Mouse (Mus musculus): ENCODE data around the gene Idnk. TPM values are rescaled to one million over a fixed set of nuclear protein-coding genes. Genes with fewer than 3 reads are reported as not detected.

Gene Idnk
- polyA plus RNA-seq, 1 experiment from 2014 or later = 31.3 TPM

- no peak overlapping the region for H3K4me2 ChIP-seq (ENCODE audit: low read depth, low read length)
- no peak for DNase-seq (ENCODE audit: low spot score)
- no peak for ATAC-seq (ENCODE audit: low read depth)
- H3K4me1 ChIP-seq (ENCODE audit: control insufficient read depth, insufficient read depth, low read length) = no peaks in the 10 kb centered on the region
- H3K36me3 ChIP-seq (ENCODE audit: control insufficient read depth, insufficient read depth, low read length) = peaks cover 92% of the 10 kb centered on the region
- H3K9ac ChIP-seq (ENCODE audit: low read depth, low read length) = no peak overlapping the region
- H3K4me3 ChIP-seq (ENCODE audit: low read depth, low read length) = no peak overlapping the region
- no peak overlapping the region for H3K27ac ChIP-seq (replicated peaks; ENCODE audit: low read depth, low read length)
- no peaks in the 10 kb centered on the region for H3K27me3 ChIP-seq (replicated peaks; ENCODE audit: control insufficient read depth, insufficient read depth, low read length)
- no peaks in the 10 kb centered on the region for H3K9me3 ChIP-seq (ENCODE audit: control insufficient read depth, low read length)
- 87% methylated on average over 9 of the region's 9 CpGs for WGBS
Observed at GRCm38 (mm10) chr13:58177511-58178208, 20.2 kb downstream of the Idnk start.

- Histone ChIP-seq H3K27ac (replicated peaks; ENCODE audit: low read depth, low read length) (no peak overlapping the region), H3K4me3 (ENCODE audit: low read depth, low read length) (no peak overlapping the region), H3K9ac (ENCODE audit: low read depth, low read length) (no peak overlapping the region), H3K4me1 (ENCODE audit: control insufficient read depth, insufficient read depth, low read length) (no peaks in the 10 kb centered on the region), H3K9me3 (ENCODE audit: control insufficient read depth, low read length) (no peaks in the 10 kb centered on the region), H3K4me2 (ENCODE audit: low read depth, low read length) (no peak overlapping the region), H3K27me3 (replicated peaks; ENCODE audit: control insufficient read depth, insufficient read depth, low read length) (no peaks in the 10 kb centered on the region), H3K36me3 (ENCODE audit: control insufficient read depth, insufficient read depth, low read length) (peaks cover 81% of the 10 kb centered on the region)
- 89% methylated on average over 14 of the region's 14 CpGs for WGBS
- ATAC-seq (ENCODE audit: low read depth) = no peak
- DNase-seq (ENCODE audit: low spot score) = no peak
Observed at GRCm38 (mm10) chr13:58181607-58182551, 24.4 kb downstream of the Idnk start.

GRCm38 (mm10) chr13:58184111-58184510, 26.7 kb downstream of the Idnk start:
- 85% methylated on average over 3 of the region's 3 CpGs for WGBS
- Histone ChIP-seq H3K4me3 (ENCODE audit: low read depth, low read length) (no peak overlapping the region), H3K36me3 (ENCODE audit: control insufficient read depth, insufficient read depth, low read length) (peaks cover 71% of the 10 kb centered on the region)

DNA sequence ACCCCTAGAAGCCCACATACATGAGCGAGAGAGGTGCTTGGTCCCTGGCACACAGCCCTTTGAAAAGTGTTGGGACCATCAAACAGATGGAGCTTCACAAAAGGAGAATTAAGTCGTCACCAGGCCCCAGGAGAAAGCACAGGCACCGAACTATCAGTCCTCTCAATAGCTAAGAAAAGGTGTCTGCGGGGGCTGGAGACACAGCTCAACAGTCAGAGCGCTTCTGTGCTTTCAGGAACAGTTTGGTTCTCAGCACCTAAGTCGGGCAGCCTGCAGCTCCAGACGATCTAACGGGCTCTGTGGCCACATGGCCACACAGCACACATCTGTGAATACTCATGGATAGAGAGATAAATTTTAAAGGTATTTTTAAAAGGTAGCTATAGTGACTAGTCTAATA, 28.8 kb downstream of the Idnk start:
- no peaks in the 10 kb centered on the region for H3K4me1 ChIP-seq (ENCODE audit: control insufficient read depth, insufficient read depth, low read length)
- H3K4me3 ChIP-seq (ENCODE audit: low read depth, low read length) = no peak overlapping the region
- DNase-seq (ENCODE audit: low spot score) (no peak), ATAC-seq (ENCODE audit: low read depth) (no peak)
- 91% methylated on average over 8 of the region's 8 CpGs for WGBS
- no peak overlapping the region for H3K4me2 ChIP-seq (ENCODE audit: low read depth, low read length)
- H3K27me3 ChIP-seq (replicated peaks; ENCODE audit: control insufficient read depth, insufficient read depth, low read length) = no peaks in the 10 kb centered on the region
- H3K36me3 ChIP-seq (ENCODE audit: control insufficient read depth, insufficient read depth, low read length) = peaks cover 70% of the 10 kb centered on the region
- no peak overlapping the region for H3K9ac ChIP-seq (ENCODE audit: low read depth, low read length)
- H3K9me3 ChIP-seq (ENCODE audit: control insufficient read depth, low read length) = no peaks in the 10 kb centered on the region
- no peak overlapping the region for H3K27ac ChIP-seq (replicated peaks; ENCODE audit: low read depth, low read length)

More at GRCm38 (mm10) chr13:58184111-58184510, 26.7 kb downstream of the Idnk start:
- no peak overlapping the region for H3K4me2 ChIP-seq (ENCODE audit: low read depth, low read length)
- no peak overlapping the region for H3K27ac ChIP-seq (replicated peaks; ENCODE audit: low read depth, low read length)
- DNase-seq (ENCODE audit: low spot score) (no peak), ATAC-seq (ENCODE audit: low read depth) (no peak)
- no peaks in the 10 kb centered on the region for H3K27me3 ChIP-seq (replicated peaks; ENCODE audit: control insufficient read depth, insufficient read depth, low read length)
- no peak overlapping the region for H3K9ac ChIP-seq (ENCODE audit: low read depth, low read length)
- H3K4me1 ChIP-seq (ENCODE audit: control insufficient read depth, insufficient read depth, low read length) = no peaks in the 10 kb centered on the region
- H3K9me3 ChIP-seq (ENCODE audit: control insufficient read depth, low read length) = no peaks in the 10 kb centered on the region

DNA sequence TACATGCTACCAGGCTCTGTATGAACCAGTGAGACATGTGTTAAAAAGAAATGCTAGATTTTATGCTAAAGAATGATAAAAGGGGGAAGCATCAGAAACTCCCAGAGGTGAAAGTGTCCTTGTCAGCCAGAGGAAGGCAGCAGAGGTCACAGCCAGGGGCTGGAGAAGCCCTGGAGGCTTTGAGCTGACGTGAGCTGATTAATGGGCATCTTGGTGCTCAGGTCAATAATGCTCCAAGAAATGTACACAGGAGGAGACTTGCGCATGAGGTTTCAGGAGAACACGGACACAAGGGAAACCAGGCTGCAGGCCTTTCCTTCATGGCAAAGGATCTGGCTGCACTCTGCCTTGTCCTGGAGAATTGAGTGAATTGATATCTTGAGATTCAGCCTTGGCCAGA, 30.3 kb downstream of the Idnk start:
- no peak overlapping the region for H3K4me3 ChIP-seq (ENCODE audit: low read depth, low read length)
- no peaks in the 10 kb centered on the region for H3K4me1 ChIP-seq (ENCODE audit: control insufficient read depth, insufficient read depth, low read length)
- no peak for DNase-seq (ENCODE audit: low spot score)
- peaks cover 71% of the 10 kb centered on the region for H3K36me3 ChIP-seq (ENCODE audit: control insufficient read depth, insufficient read depth, low read length)
- no peak overlapping the region for H3K9ac ChIP-seq (ENCODE audit: low read depth, low read length)
- H3K27me3 ChIP-seq (replicated peaks; ENCODE audit: control insufficient read depth, insufficient read depth, low read length) = no peaks in the 10 kb centered on the region
- no peak for ATAC-seq (ENCODE audit: low read depth)
- H3K4me2 ChIP-seq (ENCODE audit: low read depth, low read length) = no peak overlapping the region
- 84% methylated on average over 3 of the region's 3 CpGs for WGBS
- no peaks in the 10 kb centered on the region for H3K9me3 ChIP-seq (ENCODE audit: control insufficient read depth, low read length)
- H3K27ac ChIP-seq (replicated peaks; ENCODE audit: low read depth, low read length) = no peak overlapping the region

- H3K36me3 ChIP-seq (ENCODE audit: control insufficient read depth, insufficient read depth, low read length) = peaks cover 70% of the 10 kb centered on the region
- WGBS = 67% methylated on average over 4 of the region's 4 CpGs
Observed at GRCm38 (mm10) chr13:58188412-58188811, 31.0 kb downstream of the Idnk start.

DNA sequence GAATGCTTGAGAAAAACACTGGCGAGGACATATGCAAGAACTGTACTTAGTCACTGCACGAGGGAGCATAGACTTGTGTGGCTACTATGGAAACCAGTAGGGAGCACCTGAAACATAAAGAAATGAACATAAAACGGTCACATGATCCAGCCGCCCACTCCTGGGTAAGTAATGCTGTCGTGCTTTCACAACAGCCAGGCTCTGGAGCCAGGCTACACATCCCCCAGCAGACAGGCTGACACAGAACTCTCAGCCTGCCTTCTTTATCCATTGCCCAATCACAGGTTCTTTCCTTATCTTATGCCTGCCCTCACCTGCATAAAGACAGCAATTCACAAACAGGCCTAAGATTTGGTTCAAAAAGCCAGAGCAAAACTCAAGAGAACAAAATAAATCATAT, 32.0 kb downstream of the Idnk start:
- WGBS = 81% methylated on average over 5 of the region's 5 CpGs
- no peak for DNase-seq (ENCODE audit: low spot score)
- Histone ChIP-seq H3K27ac (replicated peaks; ENCODE audit: low read depth, low read length) (no peak overlapping the region), H3K4me2 (ENCODE audit: low read depth, low read length) (no peak overlapping the region), H3K27me3 (replicated peaks; ENCODE audit: control insufficient read depth, insufficient read depth, low read length) (no peaks in the 10 kb centered on the region), H3K36me3 (ENCODE audit: control insufficient read depth, insufficient read depth, low read length) (peaks cover 72% of the 10 kb centered on the region), H3K4me3 (ENCODE audit: low read depth, low read length) (no peak overlapping the region), H3K4me1 (ENCODE audit: control insufficient read depth, insufficient read depth, low read length) (no peaks in the 10 kb centered on the region), H3K9ac (ENCODE audit: low read depth, low read length) (no peak overlapping the region), H3K9me3 (ENCODE audit: control insufficient read depth, low read length) (no peaks in the 10 kb centered on the region)
- ATAC-seq (ENCODE audit: low read depth) = no peak

More at GRCm38 (mm10) chr13:58188412-58188811, 31.0 kb downstream of the Idnk start:
- ATAC-seq (ENCODE audit: low read depth) (peak; percentile 75), DNase-seq (ENCODE audit: low spot score) (peak; percentile 81)
- Histone ChIP-seq H3K27ac (replicated peaks; ENCODE audit: low read depth, low read length) (no peak overlapping the region), H3K9ac (ENCODE audit: low read depth, low read length) (no peak overlapping the region), H3K9me3 (ENCODE audit: control insufficient read depth, low read length) (no peaks in the 10 kb centered on the region), H3K4me1 (ENCODE audit: control insufficient read depth, insufficient read depth, low read length) (no peaks in the 10 kb centered on the region), H3K27me3 (replicated peaks; ENCODE audit: control insufficient read depth, insufficient read depth, low read length) (no peaks in the 10 kb centered on the region), H3K4me2 (ENCODE audit: low read depth, low read length) (no peak overlapping the region), H3K4me3 (ENCODE audit: low read depth, low read length) (no peak overlapping the region)

- Histone ChIP-seq H3K4me1 (ENCODE audit: control insufficient read depth, insufficient read depth, low read length) (no peaks in the 10 kb centered on the region), H3K4me2 (ENCODE audit: low read depth, low read length) (no peak overlapping the region), H3K27ac (replicated peaks; ENCODE audit: low read depth, low read length) (no peak overlapping the region), H3K9ac (ENCODE audit: low read depth, low read length) (no peak overlapping the region), H3K9me3 (ENCODE audit: control insufficient read depth, low read length) (no peaks in the 10 kb centered on the region), H3K27me3 (replicated peaks; ENCODE audit: control insufficient read depth, insufficient read depth, low read length) (no peaks in the 10 kb centered on the region), H3K4me3 (ENCODE audit: low read depth, low read length) (no peak overlapping the region), H3K36me3 (ENCODE audit: control insufficient read depth, insufficient read depth, low read length) (peaks cover 73% of the 10 kb centered on the region)
- 96% methylated on average over 14 of the region's 14 CpGs for WGBS
- no peak for DNase-seq (ENCODE audit: low spot score)
- ATAC-seq (ENCODE audit: low read depth) = no peak
Observed at GRCm38 (mm10) chr13:58191516-58191915, 34.1 kb downstream of the Idnk start.
